Mouse (Mus musculus): ENCODE measurements at regions not wholly inside any gene's neighbourhood (a gene's known extent, or its start where the extent isn't known, plus 50 kb on each side); places are given as distances from the start of the nearest gene placed in this dataset.

DNA sequence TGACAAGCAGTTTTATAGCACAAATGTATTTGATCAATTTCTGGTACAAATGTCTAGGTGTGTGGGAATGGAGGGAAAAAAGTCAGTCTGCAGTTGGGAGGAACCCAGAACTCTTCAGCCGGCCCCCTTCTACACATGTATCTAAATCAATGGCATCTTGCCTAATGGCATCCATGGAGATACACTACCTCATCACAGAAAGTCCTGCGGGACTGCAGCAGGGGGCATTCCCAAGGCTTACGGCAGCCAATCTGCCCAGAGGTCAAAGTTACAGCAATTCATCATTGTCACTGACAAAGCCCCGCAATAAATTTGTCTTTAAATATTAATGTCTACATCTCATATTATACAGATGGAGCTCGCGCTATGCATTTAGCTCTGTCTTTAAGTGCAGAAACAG is 135.7 kb upstream of the Arhgap5 start:
- Histone ChIP-seq H3K9me3 (replicated peaks; ENCODE audit: control insufficient read depth, low read length, poor library complexity, severe bottlenecking) (no peaks in the 10 kb centered on the region), H3K36me3 (ENCODE audit: control insufficient read depth, insufficient read depth, low read length) (no peaks in the 10 kb centered on the region), H3K27ac (ENCODE audit: low read length) (no peak overlapping the region), H3K9ac (ENCODE audit: low read depth, low read length) (no peak overlapping the region), H3K4me1 (ENCODE audit: control insufficient read depth, insufficient read depth, low read length) (no peaks in the 10 kb centered on the region), H3K4me2 (ENCODE audit: low read length) (no peak overlapping the region), H3K4me3 (ENCODE audit: low read depth, low read length) (no peak overlapping the region), H3K27me3 (ENCODE audit: control insufficient read depth, insufficient read depth, low read depth, low read length) (no peaks in the 10 kb centered on the region)
- 65% methylated on average over 6 of the region's 6 CpGs for WGBS
- no peak for ATAC-seq

DNA sequence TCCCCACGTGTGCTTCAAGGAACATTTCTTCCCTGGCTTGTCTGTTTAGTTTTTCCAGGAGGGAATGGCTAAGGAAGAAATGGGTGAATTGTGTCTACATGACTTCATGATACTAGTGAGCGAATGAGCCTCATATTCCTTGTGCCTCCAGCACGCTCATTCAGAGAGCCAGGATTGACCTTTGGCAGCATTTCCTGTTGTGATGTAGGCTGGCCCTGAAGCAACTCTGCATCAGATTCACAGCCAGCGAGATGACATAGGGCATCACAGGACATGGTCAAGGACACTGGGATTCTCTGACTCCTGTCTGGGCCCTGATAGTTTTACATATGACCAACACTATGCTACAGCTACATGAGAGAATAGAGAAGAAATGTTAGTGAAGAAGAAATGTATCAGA is 135.3 kb upstream of the Arhgap5 start:
- H3K4me1 ChIP-seq (ENCODE audit: control insufficient read depth, insufficient read depth, low read length): no peaks in the 10 kb centered on the region
- H3K36me3 ChIP-seq (ENCODE audit: control insufficient read depth, insufficient read depth, low read length): no peaks in the 10 kb centered on the region
- no peak overlapping the region for H3K27ac ChIP-seq (ENCODE audit: low read length)
- no peaks in the 10 kb centered on the region for H3K9me3 ChIP-seq (replicated peaks; ENCODE audit: control insufficient read depth, low read length, poor library complexity, severe bottlenecking)
- no peak overlapping the region for H3K4me3 ChIP-seq (ENCODE audit: low read depth, low read length)
- WGBS: 83% methylated on average over 4 of the region's 4 CpGs
- no peak for ATAC-seq
- H3K27me3 ChIP-seq (ENCODE audit: control insufficient read depth, insufficient read depth, low read depth, low read length): no peaks in the 10 kb centered on the region
- no peak overlapping the region for H3K4me2 ChIP-seq (ENCODE audit: low read length)
- no peak overlapping the region for H3K9ac ChIP-seq (ENCODE audit: low read depth, low read length)

DNA sequence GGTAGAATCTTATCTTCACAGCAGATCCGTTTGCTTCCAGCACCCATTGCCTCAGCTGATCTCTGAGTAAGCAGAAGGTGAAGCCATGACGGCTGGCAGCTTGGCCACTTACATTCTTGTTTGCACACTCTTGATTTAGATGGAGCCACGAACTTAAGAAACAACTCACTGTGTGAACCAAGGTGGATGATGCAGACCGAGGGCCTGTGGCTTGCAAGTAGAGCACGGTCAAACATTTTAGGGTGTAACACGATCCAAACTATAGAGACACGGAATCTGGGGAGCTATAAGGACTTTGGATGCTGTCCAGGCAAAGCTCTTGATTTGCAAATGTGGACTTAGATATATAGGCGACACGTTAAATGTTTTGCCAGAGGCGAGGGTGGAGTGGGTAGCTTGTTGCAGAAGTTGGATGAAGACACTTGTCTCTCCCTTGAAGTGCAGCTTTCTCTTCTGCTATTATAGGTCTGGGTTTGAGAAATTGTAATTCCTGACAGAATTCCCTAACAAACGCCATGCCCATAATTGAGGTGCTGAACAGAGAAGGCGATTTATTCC is 133.5 kb upstream of the Arhgap5 start:
- no peak for ATAC-seq
- H3K4me1 ChIP-seq (ENCODE audit: control insufficient read depth, insufficient read depth, low read length): no peaks in the 10 kb centered on the region

DNA sequence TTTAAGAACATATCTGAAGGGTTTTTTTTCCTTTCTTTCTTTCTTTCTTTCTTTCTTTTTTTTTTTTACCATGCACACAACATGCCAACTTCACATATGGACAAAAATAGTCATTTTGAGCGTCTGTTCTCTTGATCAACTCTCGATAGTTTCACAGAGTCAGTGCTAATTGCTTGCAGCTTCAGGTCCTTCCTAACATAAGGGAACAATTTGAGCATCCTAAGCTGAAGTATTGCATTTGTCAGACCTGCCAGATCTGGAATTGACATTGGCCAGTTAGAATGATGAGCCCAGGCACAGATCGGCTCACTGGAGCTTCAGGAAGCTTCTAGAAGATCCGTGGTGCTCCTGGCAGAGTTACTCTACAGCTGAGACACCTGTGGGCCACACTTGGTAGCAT is 128.7 kb upstream of the Arhgap5 start:
- Histone ChIP-seq H3K9ac (ENCODE audit: low read depth, low read length) (no peak overlapping the region), H3K27ac (ENCODE audit: low read length) (no peak overlapping the region), H3K4me1 (ENCODE audit: control insufficient read depth, insufficient read depth, low read length) (no peaks in the 10 kb centered on the region), H3K27me3 (ENCODE audit: control insufficient read depth, insufficient read depth, low read depth, low read length) (no peaks in the 10 kb centered on the region), H3K4me3 (ENCODE audit: low read depth, low read length) (no peak overlapping the region), H3K36me3 (ENCODE audit: control insufficient read depth, insufficient read depth, low read length) (no peaks in the 10 kb centered on the region), H3K9me3 (replicated peaks; ENCODE audit: control insufficient read depth, low read length, poor library complexity, severe bottlenecking) (no peaks in the 10 kb centered on the region), H3K4me2 (ENCODE audit: low read length) (no peak overlapping the region)
- WGBS: 94% methylated on average over 4 of the region's 4 CpGs
- no peak for ATAC-seq

More for the DNA sequence above, 133.5 kb upstream of the Arhgap5 start:
- H3K27ac ChIP-seq (ENCODE audit: low read length): no peak overlapping the region
- H3K9ac ChIP-seq (ENCODE audit: low read depth, low read length): no peak overlapping the region
- H3K4me2 ChIP-seq (ENCODE audit: low read length): no peak overlapping the region
- no peaks in the 10 kb centered on the region for H3K36me3 ChIP-seq (ENCODE audit: control insufficient read depth, insufficient read depth, low read length)
- H3K27me3 ChIP-seq (ENCODE audit: control insufficient read depth, insufficient read depth, low read depth, low read length): no peaks in the 10 kb centered on the region
- no peak overlapping the region for H3K4me3 ChIP-seq (ENCODE audit: low read depth, low read length)
- no peaks in the 10 kb centered on the region for H3K9me3 ChIP-seq (replicated peaks; ENCODE audit: control insufficient read depth, low read length, poor library complexity, severe bottlenecking)
- 88% methylated on average over 12 of the region's 12 CpGs for WGBS

DNA sequence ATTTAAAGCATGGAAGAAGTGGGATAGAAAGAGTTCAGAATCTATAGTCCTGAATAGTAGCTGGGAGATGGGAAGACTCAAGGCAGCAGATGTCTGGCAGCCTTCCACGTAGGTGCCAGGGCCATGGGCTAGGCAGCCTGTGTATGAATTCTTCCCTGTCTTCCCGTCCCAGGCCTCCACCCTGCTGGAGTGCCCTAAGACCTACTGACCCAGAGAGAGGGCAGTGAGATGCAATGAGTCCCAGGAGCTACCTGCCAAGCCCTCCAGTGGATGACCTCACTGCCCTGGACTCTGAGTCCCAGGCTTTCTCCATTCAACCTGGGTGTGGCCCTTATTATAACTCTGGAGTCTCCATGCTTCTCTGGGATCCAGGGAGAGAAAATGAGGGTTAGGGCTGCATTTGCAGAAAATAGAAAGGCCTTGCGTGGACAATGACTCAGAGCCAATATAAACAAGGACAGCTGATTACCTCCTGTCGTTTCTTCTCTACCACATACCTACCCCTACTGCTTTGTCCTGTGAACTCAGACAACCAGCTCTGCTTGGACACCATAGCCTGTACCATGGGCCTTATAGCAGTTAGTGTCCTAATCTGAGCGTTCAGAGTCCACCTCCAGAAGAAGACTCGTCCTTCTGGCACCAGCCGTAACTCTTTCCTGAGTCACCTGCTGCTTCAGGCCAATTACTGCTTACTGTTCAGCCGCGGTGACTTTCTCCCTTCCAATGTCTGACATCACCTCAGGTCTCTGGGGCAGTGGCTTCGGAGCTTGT is 126.9 kb upstream of the Arhgap5 start:
- Histone ChIP-seq H3K27me3 (ENCODE audit: control insufficient read depth, insufficient read depth, low read depth, low read length) (no peaks in the 10 kb centered on the region), H3K9me3 (replicated peaks; ENCODE audit: control insufficient read depth, low read length, poor library complexity, severe bottlenecking) (no peaks in the 10 kb centered on the region), H3K27ac (ENCODE audit: low read length) (no peak overlapping the region), H3K4me1 (ENCODE audit: control insufficient read depth, insufficient read depth, low read length) (peaks cover 5% of the 10 kb centered on the region), H3K4me3 (ENCODE audit: low read depth, low read length) (no peak overlapping the region), H3K36me3 (ENCODE audit: control insufficient read depth, insufficient read depth, low read length) (no peaks in the 10 kb centered on the region), H3K4me2 (ENCODE audit: low read length) (no peak overlapping the region), H3K9ac (ENCODE audit: low read depth, low read length) (no peak overlapping the region)
- WGBS: 86% methylated on average over 10 of the region's 10 CpGs
- ATAC-seq: no peak

DNA sequence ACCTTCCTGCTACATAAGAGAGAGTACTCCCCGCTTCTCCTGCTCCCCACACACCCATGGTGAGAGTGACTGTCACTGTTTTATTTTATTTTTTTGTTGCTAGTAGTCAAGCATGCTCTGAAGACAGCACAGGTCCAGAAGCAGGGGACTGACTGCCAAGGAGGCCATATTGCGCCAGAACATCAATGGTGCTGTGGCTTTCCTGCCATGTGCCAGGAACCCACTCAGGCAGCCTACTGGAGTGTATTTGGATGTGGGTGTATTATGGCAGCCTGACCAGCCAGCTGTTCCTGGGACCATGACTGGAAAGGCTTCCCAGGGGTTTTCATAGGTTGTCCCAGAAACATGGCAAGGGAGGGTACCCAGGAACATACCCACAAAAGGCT is 126.3 kb upstream of the Arhgap5 start:
- H3K9me3 ChIP-seq (replicated peaks; ENCODE audit: control insufficient read depth, low read length, poor library complexity, severe bottlenecking): no peaks in the 10 kb centered on the region
- H3K9ac ChIP-seq (ENCODE audit: low read depth, low read length): no peak overlapping the region
- H3K4me3 ChIP-seq (ENCODE audit: low read depth, low read length): no peak overlapping the region
- ATAC-seq: no peak
- H3K27ac ChIP-seq (ENCODE audit: low read length): no peak overlapping the region
- 89% methylated on average over 2 of the region's 2 CpGs for WGBS
- H3K36me3 ChIP-seq (ENCODE audit: control insufficient read depth, insufficient read depth, low read length): no peaks in the 10 kb centered on the region
- no peak overlapping the region for H3K4me2 ChIP-seq (ENCODE audit: low read length)
- no peaks in the 10 kb centered on the region for H3K27me3 ChIP-seq (ENCODE audit: control insufficient read depth, insufficient read depth, low read depth, low read length)
- peaks cover 7% of the 10 kb centered on the region for H3K4me1 ChIP-seq (ENCODE audit: control insufficient read depth, insufficient read depth, low read length)

DNA sequence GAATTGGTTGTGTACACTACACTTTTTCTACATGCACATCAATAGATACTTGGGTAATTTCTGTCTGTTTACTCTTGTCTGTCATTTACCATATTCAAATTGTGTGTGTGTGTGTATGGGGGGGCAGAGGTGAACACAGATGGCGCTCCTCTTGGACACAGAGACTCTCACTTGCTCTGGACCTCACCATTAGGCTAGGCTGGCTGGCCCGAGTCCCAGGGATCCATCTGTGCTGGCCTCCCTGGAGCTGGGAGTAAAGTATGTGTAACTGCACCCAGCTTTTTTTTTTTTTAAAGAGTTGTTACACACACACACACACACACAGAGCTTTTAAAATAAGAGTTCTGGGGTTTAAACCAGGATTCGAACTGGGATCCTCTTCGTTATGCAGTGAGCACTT is 124.5 kb upstream of the Arhgap5 start:
- H3K27me3 ChIP-seq (ENCODE audit: control insufficient read depth, insufficient read depth, low read depth, low read length): no peaks in the 10 kb centered on the region
- ATAC-seq: no peak
- H3K27ac ChIP-seq (ENCODE audit: low read length): no peak overlapping the region
- H3K4me1 ChIP-seq (ENCODE audit: control insufficient read depth, insufficient read depth, low read length): peaks cover 10% of the 10 kb centered on the region
- H3K36me3 ChIP-seq (ENCODE audit: control insufficient read depth, insufficient read depth, low read length): no peaks in the 10 kb centered on the region
- no peak overlapping the region for H3K9ac ChIP-seq (ENCODE audit: low read depth, low read length)
- 91% methylated on average over 4 of the region's 4 CpGs for WGBS
- H3K4me2 ChIP-seq (ENCODE audit: low read length): no peak overlapping the region
- H3K9me3 ChIP-seq (replicated peaks; ENCODE audit: control insufficient read depth, low read length, poor library complexity, severe bottlenecking): no peaks in the 10 kb centered on the region
- H3K4me3 ChIP-seq (ENCODE audit: low read depth, low read length): no peak overlapping the region

DNA sequence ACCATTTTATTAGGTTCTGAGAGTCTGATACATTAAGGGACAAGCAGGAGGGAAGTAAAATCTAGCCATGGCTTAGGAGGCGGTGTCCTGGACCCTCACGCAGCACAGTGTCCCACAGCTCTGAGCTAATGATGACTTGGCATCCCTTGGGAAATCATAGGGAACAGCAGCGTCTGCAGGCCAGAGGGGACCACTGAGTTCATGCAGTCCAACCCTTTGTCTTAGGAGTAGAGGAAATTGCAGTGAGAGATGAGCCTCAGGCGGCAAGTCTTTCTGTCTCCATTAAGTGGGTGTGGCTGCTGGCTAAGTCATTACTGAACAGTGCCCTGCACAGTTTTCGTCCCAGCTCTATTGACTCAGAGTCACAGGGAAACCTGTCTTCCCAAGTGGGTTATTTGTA is 123.8 kb upstream of the Arhgap5 start:
- Histone ChIP-seq H3K9me3 (replicated peaks; ENCODE audit: control insufficient read depth, low read length, poor library complexity, severe bottlenecking) (no peaks in the 10 kb centered on the region), H3K4me1 (ENCODE audit: control insufficient read depth, insufficient read depth, low read length) (peaks cover 10% of the 10 kb centered on the region), H3K4me2 (ENCODE audit: low read length) (no peak overlapping the region), H3K36me3 (ENCODE audit: control insufficient read depth, insufficient read depth, low read length) (no peaks in the 10 kb centered on the region), H3K9ac (ENCODE audit: low read depth, low read length) (no peak overlapping the region), H3K27me3 (ENCODE audit: control insufficient read depth, insufficient read depth, low read depth, low read length) (no peaks in the 10 kb centered on the region), H3K4me3 (ENCODE audit: low read depth, low read length) (no peak overlapping the region), H3K27ac (ENCODE audit: low read length) (no peak overlapping the region)
- 44% methylated on average over 5 of the region's 5 CpGs for WGBS
- no peak for ATAC-seq

DNA sequence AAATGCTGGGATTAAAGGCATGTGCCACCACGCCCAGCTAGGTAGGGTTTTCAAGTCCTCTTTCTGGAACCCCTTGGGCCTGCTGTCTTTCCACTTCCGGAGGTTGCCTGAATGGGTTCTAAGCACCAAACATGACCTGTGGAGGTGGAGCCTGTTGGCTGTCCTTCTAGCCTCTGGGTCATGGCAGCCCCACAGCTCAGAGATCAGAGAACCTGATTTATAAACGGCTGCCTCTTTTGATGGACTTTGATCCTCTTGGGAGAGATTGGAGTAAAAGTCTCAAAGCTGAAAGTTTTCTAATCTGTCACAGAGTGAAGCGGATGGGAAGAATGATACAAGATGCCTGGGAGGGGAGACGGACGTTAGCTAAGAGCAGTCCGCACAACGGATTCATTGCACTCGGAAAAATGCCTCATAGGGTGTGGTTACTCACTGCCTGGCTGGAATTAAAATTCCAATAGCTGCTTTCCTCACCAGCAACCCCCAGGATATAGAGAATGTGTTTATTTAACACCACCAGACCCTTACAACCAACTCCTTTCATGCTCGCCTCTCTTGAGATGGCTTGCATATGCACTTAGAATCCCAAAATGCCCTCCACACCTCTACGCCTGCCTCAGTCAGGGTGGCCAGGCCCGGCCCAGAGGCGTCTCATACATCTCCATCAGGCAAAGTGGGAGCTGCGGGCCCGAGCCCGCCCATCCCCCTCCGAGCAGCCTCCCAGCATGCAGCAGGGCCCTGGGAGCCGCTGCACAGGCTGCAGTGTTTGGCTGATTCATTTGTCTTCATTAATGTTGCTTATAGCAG is 122.4 kb upstream of the Arhgap5 start:
- Histone ChIP-seq H3K27me3 (ENCODE audit: control insufficient read depth, insufficient read depth, low read depth, low read length) (0 out of 2 replicates have a peak, but pooled peaks cover 2% of the 10 kb centered on the region), H3K36me3 (ENCODE audit: control insufficient read depth, insufficient read depth, low read length) (no peaks in the 10 kb centered on the region), H3K27ac (ENCODE audit: low read length) (no peak overlapping the region), H3K4me2 (ENCODE audit: low read length) (no peak overlapping the region), H3K9me3 (replicated peaks; ENCODE audit: control insufficient read depth, low read length, poor library complexity, severe bottlenecking) (no peaks in the 10 kb centered on the region), H3K9ac (ENCODE audit: low read depth, low read length) (no peak overlapping the region; the same call in 1 of the 2 replicates), H3K4me3 (ENCODE audit: low read depth, low read length) (no peak overlapping the region), H3K4me1 (ENCODE audit: control insufficient read depth, insufficient read depth, low read length) (peaks cover 10% of the 10 kb centered on the region)
- ATAC-seq: peak; percentile 71; the same call in 1 of the 2 replicates
- 34% methylated on average over 18 of the region's 18 CpGs for WGBS
